Mouse (Mus musculus) testis, adult 2 months (tissue): ENCODE results near the gene Rbfox1.

Source experiments
- CTCF ChIP-seq: fragments of 200-500 bp; IDR thresholded peaks from 2 replicates; pipeline ENCODE4 v1.5.1; 2012; ENCODE audit warnings: low read depth, mild to moderate bottlenecking, inconsistent platforms, low read length, moderate library complexity; ENCODE audit not compliant: control insufficient read depth, insufficient read depth, insufficient replicate concordance
- POLR2A ChIP-seq: fragments of 200-500 bp; IDR thresholded peaks from 2 replicates; pipeline ENCODE4 v1.6.1; 2012; ENCODE audit warnings: low read depth, mild to moderate bottlenecking, inconsistent platforms, low read length, moderate library complexity; ENCODE audit not compliant: control insufficient read depth

- TF ChIP-seq POLR2A: no peak
- TF ChIP-seq CTCF: no peak
Observed at GRCm38 (mm10) chr16:6034876-6035275, 149.7 kb downstream of the Rbfox1 start.
